Mouse (Mus musculus): ENCODE measurements around the gene Olfr733.

Gene Olfr733

GRCm38 (mm10) chr14:50301422-50301821 is at the start of gene Olfr733:
Gene Olfr733 (minus strand): TSS chr14:50301522.
- no peak for DNase-seq (ENCODE audit: low read depth)

- DNase-seq (ENCODE audit: low read depth), result no peak
Observed at GRCm38 (mm10) chr14:50348796-50349195, 47.5 kb upstream of the Olfr733 start, which contains the start of gene Olfr735. Gene Olfr735 (minus strand): TSS chr14:50348872.

- no peak for DNase-seq (ENCODE audit: low read depth)
Observed at GRCm38 (mm10) chr14:50326661-50327060, 25.3 kb upstream of the Olfr733 start, which contains the start of gene Olfr734. Gene Olfr734 (minus strand): TSS chr14:50326761.

GRCm38 (mm10) chr14:50284106-50284505 is 17.2 kb downstream of the Olfr733 start, which contains the start of gene Olfr732:
Gene Olfr732 (minus strand): TSS chr14:50284206.
- DNase-seq (ENCODE audit: low read depth), result no peak

Measured in c-Kit-positive CD71-positive TER-119-negative erythroid progenitor cells, embryonic 14.5 days (primary cell).